Mouse (Mus musculus) embryo, embryonic 10 days (tissue): ENCODE measurements at regions not wholly inside any gene's neighbourhood (a gene's known extent, or its start where the extent isn't known, plus 50 kb on each side); places are given as distances from the start of the nearest gene placed in this dataset.

ENCODE experiments used
- DNase-seq: peaks from one replicate; pipeline ENCODE4 v3.0.0-alpha.2; 2015; ENCODE audit warnings: low spot score

DNA sequence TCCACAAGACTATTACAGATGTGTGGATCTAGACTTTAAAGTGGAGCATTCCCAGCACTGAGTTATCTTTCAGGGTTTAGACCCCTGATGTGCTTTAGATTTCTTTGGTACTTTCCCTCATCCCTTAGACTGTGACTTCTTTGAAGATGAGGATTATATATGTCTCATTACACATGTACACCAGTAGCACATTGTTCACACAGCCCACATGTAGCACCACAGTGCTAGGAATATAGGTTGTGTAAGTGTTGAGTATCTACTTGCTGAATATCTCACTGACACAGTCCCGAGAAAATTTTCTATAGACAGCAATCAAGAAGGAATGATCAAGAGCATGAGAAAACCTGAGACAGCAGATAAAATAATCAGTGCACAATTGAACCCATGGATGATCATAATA is 243.4 kb upstream of the Brinp1 start:
- DNase-seq = no peak

DNA sequence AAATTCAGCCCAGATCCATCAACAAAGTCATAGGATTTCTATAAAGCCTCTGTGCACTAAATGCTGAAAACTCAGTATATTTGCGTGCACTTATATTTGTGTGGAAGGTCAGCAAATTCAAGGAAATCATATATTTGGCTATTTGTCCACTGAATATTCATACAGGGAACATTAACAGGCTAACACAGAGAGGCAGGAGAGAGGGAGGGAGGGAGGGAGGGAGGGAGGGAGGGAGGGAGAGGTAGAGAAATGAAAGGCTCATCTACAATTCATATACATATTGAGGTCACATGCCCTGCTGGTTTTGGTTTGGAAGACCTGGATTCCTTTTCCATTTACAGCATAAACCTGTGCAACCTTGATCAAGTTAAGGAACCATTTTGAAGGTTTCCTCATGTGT is 241.9 kb upstream of the Brinp1 start:
- DNase-seq = no peak

DNA sequence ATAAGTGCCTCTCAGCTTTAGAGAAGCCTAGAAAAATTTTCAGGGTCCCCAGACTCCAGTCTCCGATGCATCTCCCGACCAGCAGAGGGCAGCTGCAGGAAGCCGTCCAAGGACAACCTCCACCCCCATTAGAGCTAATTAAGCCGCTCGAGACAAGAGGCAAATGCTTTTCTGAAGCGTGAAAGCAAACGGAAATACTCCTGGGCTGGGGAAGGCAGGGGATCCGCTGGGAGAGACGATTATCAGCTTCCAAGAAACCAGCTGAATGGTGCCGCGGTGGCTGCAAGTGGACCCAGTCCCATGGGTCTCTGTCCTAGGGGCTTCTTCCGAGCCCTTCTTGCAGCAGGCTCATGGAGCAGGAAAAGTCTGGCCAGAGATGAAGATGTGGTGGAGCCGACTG is 241.4 kb upstream of the Brinp1 start:
- peak; percentile 85 for DNase-seq
